Mouse (Mus musculus): Measurements from ENCODE around the gene Aptx.

- TF ChIP-seq CTCF (IDR thresholded peaks at IDR 0.05; ENCODE audit: low read depth, low read length) (no peak), POLR2A (IDR thresholded peaks at IDR 0.05; ENCODE audit: extremely low read depth, insufficient read depth, low read length) (no peak)
Measured at GRCm38 (mm10) chr4:40725554-40725953, 22.6 kb upstream of the Aptx start.
